Mouse (Mus musculus): Measurements from ENCODE around the gene Spag7.

- TF ChIP-seq CTCF (IDR thresholded peaks at IDR 0.05; ENCODE audit: extremely low read depth, insufficient read length, insufficient replicate concordance, low read depth, low read length) = no peak
- TF ChIP-seq POLR2A (IDR thresholded peaks at IDR 0.05; ENCODE audit: low read depth, low read length) = no peak
Observed at GRCm38 (mm10) chr11:70619101-70619500, 50.1 kb downstream of the Spag7 start, which contains the start of gene Chrne.
